Mouse (Mus musculus) Patski (cell line): ENCODE measurements at regions not wholly inside any gene's neighbourhood (a gene's known extent, or its start where the extent isn't known, plus 50 kb on each side); places are given as distances from the start of the nearest gene placed in this dataset.

Experiments
- ATAC-seq: fragments of 100-300 bp; one replicate; pipeline ENCODE4 v1.8.0; 2021
- CTCF ChIA-PET: fragments of 350-600 bp; sonication (Branson Sonifier 250); formaldehyde crosslinking; loops from one replicate; lab custom pipeline; 2022; ENCODE audit warnings: inconsistent platforms; lab: Charles Lee
- POLR2A ChIA-PET: fragments of 350-600 bp; sonication (Branson Sonifier 250); formaldehyde crosslinking; loops from one replicate; lab custom pipeline; 2022; ENCODE audit warnings: antibody characterized with exemption, inconsistent platforms; lab: Charles Lee
- DNase-seq: peaks from one replicate; pipeline ENCODE4 v3.0.0-alpha.2; 2011; ENCODE audit warnings: low read depth, low spot score
- H3K27me3 ChIP-seq: fragments of 371-371 bp; one replicate; pipeline ENCODE4 v1.5.1; 2021
- CTCF ChIP-seq: fragments of 100-300 bp; IDR thresholded peaks from one replicate; pipeline ENCODE4 v1.5.1; 2021
- in situ Hi-C: fragments of 300-500 bp; cut with MboI; formaldehyde crosslinking; loops from 3 replicates; pipeline ENCODE4 v1.11.1; 2018; ENCODE audit warnings: low pct_unique_long_range_greater_than_20kb, mixed read lengths

DNA sequence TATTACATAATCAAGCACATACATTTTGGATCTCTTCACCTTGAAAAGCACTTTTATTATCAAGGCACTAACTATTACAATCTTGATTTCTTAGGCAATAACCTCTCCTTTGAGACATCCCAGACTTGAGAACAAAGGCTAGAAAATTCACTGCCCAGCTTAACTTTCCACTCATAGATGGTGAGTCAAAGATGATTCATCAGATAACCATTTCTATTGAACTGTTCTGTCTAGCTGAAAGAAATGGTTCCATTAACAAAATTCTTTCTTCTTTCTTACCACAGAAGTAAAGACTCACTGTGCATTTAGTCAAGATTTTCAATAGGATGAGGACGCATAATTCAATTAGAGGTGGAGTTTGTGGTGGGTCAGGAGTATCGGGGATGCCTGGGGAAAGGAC is 98.0 kb downstream of the Erv3 start:
- ATAC-seq (peak; percentile 73), DNase-seq (no peak)
- ChIA-PET CTCF (no interaction called here), POLR2A (no interaction called here)
- in situ Hi-C loops = no loop called here
- no peak for TF ChIP-seq CTCF
- no peaks in the 10 kb centered on the region for H3K27me3 ChIP-seq

DNA sequence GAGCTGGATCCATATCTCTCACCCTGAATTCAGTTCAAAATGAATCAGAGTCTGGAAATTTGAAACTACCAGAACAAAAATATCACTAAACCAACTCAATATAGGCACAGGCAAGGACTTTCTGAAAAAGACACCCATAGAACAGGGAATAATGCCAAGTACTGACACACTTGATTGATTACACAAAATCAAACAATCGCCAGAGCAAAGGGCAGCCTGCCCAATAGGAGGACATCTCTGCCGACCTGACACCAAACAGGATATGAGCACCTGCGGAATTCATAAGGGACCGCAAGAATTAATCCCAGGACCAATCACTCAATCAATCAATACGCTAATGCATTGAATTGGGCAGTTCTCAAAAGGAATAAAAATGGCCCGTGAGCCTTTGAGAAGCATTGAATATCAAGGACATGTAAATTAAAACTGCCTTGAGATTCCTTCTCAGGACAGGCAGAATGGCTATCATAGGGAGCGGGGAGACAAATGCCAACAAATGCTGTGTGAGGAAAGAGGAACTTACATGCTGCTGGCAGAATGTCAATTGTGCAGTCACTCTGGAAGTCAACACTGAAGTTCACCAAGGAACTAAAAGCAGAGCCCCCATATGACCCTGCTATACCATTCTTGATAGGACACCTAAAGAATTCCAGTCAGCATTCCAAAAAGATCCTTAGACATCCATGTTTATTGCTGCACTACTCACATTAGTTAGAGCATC is 102.2 kb downstream of the Erv3 start:
- ATAC-seq (no peak), DNase-seq (no peak)
- ChIA-PET POLR2A (no interaction called here), CTCF (interaction anchor here (1.6 kb wide), 1 partner anchor 37 kb away, joined by 3 read pairs; no protein-coding TSS in a partner anchor)
- TF ChIP-seq CTCF = no peak
- H3K27me3 ChIP-seq = no peaks in the 10 kb centered on the region
- in situ Hi-C loops = no loop called here

DNA sequence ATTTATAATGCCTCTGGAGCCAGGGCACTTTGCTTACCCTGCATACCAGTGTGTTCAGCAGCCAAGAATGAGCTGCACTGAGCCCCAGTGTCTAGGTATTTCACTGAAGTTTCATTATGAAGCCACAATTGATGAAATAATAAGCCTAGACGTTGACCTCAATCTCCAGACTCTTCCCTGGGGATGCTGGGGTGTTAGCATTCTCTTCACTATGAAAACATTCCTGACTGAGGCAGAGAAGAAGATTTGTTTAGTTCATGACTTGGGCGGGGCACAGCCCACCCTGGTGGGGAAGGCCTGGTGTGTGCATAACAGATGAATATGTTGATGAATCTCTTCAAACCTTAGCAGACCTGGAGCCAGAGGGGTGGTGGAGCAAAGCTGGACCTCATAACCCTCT is 104.4 kb downstream of the Erv3 start:
- ChIA-PET CTCF (no interaction called here), POLR2A (no interaction called here)
- DNase-seq (no peak), ATAC-seq (peak; percentile 39)
- in situ Hi-C loops = no loop called here
- H3K27me3 ChIP-seq = no peaks in the 10 kb centered on the region
- no peak for TF ChIP-seq CTCF

DNA sequence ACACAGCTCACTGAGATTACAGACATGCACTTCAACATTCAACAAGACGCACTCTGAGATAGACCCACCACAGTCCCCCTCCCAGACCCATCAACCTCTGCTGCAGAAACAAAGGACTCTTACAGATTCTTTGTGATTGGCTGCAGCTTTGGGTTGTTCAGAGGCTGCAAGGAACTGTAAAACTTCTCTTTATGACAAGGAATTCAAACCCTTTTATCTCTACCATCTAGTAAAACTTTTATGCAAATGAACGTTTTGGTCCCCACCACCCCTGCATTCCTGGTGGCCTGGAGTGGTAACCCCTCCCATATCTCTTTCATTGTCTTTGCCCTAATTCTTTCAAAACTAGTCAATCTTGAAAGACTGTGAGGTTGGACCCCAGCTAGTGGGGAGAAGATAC is 106.1 kb downstream of the Erv3 start:
- in situ Hi-C loops = no loop called here
- TF ChIP-seq CTCF = no peak

DNA sequence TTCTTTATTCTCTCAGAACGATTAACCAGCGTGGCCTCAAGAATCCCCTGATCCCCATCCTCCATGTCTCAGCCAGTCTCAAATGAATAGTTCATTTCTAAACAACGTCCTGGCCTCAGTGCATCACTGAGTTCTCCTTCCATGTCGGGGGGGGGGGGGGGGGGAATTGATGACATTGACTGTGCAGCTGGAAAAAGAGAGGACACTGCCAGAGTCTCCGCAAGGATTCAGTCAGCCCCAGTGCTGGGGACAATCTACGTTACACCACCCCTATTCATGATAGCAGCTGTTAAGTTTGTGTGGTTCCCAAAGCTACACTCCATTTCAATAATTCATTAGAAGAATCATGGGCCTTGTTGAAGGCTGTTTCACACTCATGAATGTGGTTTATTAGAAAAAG is 108.9 kb downstream of the Erv3 start:
- CTCF ChIA-PET = interaction anchor here (1.1 to 1.5 kb wide), 2 partner anchors 20 to 62 kb away, joined by 4 to 5 read pairs; no protein-coding TSS in a partner anchor
- POLR2A ChIA-PET = no interaction called here
- in situ Hi-C loops = no loop called here
- no peaks in the 10 kb centered on the region for H3K27me3 ChIP-seq
- no peak for TF ChIP-seq CTCF
- ATAC-seq = no peak
- DNase-seq = no peak

More for the DNA sequence above, 106.1 kb downstream of the Erv3 start:
- H3K27me3 ChIP-seq = no peaks in the 10 kb centered on the region
- no peak for ATAC-seq
- DNase-seq = no peak
- ChIA-PET CTCF (interaction anchor here (1.3 kb wide), 1 partner anchor 24 kb away, joined by 3 read pairs; no protein-coding TSS in a partner anchor), POLR2A (no interaction called here)

DNA sequence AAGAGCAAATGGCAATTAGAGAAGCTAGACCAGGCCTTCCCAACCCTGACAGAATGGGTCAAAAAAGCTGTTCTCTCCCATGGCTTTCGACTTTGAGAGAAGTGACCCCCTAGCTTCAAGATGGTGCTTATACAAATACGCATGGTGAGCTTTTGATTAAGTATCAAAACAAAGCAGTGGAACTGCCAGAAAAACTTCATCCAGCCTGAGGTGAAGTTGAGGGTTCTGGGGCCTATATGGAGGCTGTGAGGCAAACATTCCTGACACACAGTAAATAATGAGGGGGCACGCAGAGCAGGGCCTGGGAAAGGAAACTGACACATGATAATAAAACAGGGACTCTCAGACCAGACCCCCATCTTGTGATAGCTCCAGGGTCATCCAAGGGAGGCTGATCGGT is 109.3 kb downstream of the Erv3 start:
- ChIA-PET POLR2A (no interaction called here), CTCF (interaction anchor here (1.1 to 1.5 kb wide), 2 partner anchors 20 to 62 kb away, joined by 4 to 5 read pairs; no protein-coding TSS in a partner anchor)
- in situ Hi-C loops = no loop called here
- DNase-seq (no peak), ATAC-seq (no peak)
- no peaks in the 10 kb centered on the region for H3K27me3 ChIP-seq
- TF ChIP-seq CTCF = no peak

DNA sequence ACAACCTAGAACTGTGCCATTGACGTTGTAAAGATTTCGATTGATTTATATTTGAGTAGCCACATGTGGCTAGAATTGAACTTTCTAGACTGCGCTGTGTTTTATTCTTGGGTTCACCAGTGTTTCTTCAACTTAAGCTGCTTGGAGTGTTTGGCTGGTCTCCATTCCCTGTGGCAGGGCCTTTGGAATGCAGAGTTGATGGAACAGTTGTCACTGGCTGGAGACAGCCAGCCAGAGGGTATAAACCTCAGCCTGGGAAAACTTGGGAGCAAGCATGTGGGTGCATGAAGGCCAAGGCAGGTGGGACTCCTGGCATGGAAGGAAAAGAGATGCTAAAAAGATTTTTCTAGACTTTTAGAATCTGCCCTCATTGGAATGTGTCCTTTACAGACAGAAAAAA is 109.8 kb downstream of the Erv3 start:
- no peak for TF ChIP-seq CTCF
- no peak for ATAC-seq
- DNase-seq = no peak
- CTCF ChIA-PET = interaction anchor here (1.1 to 1.5 kb wide), 3 partner anchors 10 to 63 kb away, joined by 3 to 5 read pairs (median 4); no protein-coding TSS in a partner anchor
- POLR2A ChIA-PET = no interaction called here
- in situ Hi-C loops = no loop called here
- H3K27me3 ChIP-seq = no peaks in the 10 kb centered on the region

DNA sequence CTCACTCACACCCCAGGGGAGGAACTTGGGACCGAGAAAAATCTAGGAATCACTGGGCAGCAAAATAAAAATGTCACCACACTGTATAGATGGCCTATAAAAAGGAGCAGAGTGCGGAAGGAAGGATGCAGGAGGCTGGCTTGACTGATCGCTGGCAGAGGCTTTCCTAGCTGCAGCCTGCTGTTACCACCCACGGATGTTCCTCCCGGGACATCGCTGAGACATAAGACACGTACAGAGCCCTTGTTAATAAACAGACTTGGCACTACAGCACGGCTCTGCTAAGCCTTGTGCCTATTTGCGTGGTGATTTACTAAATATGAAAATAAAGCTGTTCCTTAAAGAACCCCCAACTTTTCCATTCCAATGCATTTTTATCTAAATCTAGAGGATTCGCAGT is 110.8 kb downstream of the Erv3 start:
- ATAC-seq (no peak), DNase-seq (no peak)
- no peak for TF ChIP-seq CTCF
- in situ Hi-C loops = no loop called here
- no peaks in the 10 kb centered on the region for H3K27me3 ChIP-seq
- ChIA-PET CTCF (interaction anchor here (1.3 kb wide), 1 partner anchor 11 kb away, joined by 3 read pairs; no protein-coding TSS in a partner anchor), POLR2A (no interaction called here)

DNA sequence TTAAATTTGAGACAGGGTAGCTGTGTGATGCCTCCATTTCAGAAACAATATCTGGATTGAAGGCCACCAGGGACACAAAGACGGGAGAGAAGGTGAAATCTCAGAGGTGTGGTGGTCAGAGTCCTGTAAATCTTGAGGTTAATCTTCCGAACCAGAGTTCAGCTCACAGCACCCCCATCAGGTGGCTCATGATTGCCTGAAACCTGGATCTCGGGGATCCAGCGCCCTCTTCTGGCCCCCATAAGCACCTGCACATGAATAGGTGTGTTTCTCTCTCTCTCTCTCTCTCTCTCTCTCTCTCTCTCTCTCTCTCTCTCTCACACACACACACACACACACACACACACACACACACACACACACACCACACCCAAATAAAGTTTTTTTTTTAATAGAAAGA is 111.8 kb downstream of the Erv3 start:
- peak; percentile 30 for TF ChIP-seq CTCF
- ChIA-PET POLR2A (no interaction called here), CTCF (no interaction called here)
- DNase-seq (no peak), ATAC-seq (no peak)
- no peaks in the 10 kb centered on the region for H3K27me3 ChIP-seq
- in situ Hi-C loops = no loop called here

DNA sequence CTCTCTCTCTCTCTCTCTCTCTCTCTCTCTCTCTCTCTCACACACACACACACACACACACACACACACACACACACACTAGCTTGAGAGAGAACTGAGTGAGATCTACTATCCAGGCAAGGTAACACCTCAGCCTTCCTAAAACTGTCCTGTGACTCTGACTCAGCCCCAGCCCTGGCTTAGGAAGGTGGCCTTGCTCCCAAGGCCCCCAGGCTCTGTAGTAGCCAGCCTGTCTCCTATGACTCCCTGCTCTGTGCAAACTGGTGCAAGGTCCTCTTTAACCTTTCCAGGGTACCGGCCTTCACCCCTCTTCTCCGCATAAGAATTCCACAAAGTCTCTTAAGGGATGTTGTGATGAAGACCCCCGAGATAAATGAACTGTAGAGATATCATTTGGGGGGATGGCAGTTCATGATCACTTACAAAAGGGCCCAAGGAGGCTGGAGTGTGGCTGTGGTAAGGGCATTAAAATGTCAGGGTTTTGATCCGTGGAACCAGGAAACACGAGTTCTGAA is 114.1 kb downstream of the Erv3 start:
- no peak for ATAC-seq
- in situ Hi-C loops = no loop called here
- TF ChIP-seq CTCF = no peak
- DNase-seq = no peak
- no peaks in the 10 kb centered on the region for H3K27me3 ChIP-seq
- ChIA-PET CTCF (no interaction called here), POLR2A (no interaction called here)

DNA sequence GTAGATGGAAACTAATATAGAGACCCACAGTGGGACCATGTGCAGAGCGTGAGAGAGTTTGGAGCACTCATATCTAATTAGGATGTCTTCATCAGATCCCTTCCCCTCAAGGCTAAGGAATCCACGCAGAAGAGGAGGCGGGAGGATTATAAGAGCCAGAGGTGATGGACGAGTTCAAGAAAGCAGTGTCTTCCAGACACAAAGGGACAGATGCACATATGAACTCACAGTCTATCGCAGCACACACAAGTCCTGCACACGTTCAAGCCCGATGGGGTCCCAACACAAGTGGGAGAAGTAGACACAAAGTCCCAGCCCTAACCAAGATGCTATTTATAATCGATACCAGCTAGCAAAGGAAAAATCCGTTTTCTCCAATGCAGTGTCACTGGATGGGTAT is 114.6 kb downstream of the Erv3 start:
- H3K27me3 ChIP-seq = no peaks in the 10 kb centered on the region
- TF ChIP-seq CTCF = no peak
- CTCF ChIA-PET = no interaction called here
- in situ Hi-C loops = no loop called here
- ATAC-seq (no peak), DNase-seq (no peak)
- POLR2A ChIA-PET = no interaction called here
